Mouse (Mus musculus) lung, postnatal 0 days (tissue): ENCODE results near the gene Adra2b.

ENCODE experiments used
- CTCF ChIP-seq: IDR thresholded peaks from 2 replicates; pipeline ENCODE4 v1.5.1; 2016; ENCODE audit warnings: antibody characterized with exemption, mild to moderate bottlenecking
- EP300 ChIP-seq: IDR thresholded peaks from 2 replicates; pipeline ENCODE4 v1.6.1; 2016; ENCODE audit warnings: antibody characterized with exemption, mild to moderate bottlenecking, control low read depth

GRCm38 (mm10) chr2:127369703-127370376 lies 6.8 kb downstream of the Adra2b start:
- TF ChIP-seq CTCF: no peak
- TF ChIP-seq EP300: no peak
